Mouse (Mus musculus) induced T-regulatory cell, adult 2 months (primary cell): ENCODE data around the gene Slc35a2.

Experiments used
- DNase-seq: peaks from one replicate; pipeline ENCODE4 v3.0.0-alpha.2; 2012; ENCODE audit warnings: low read depth

Gene Slc35a2

GRCm38 (mm10) chrX:7883841-7884567 is at the start of gene Slc35a2:
Gene Slc35a2, plus strand, starts transcription at chrX:7884028.
- peak; percentile 84 for DNase-seq

GRCm38 (mm10) chrX:7837146-7837545 is 46.7 kb upstream of the Slc35a2 start:
- no peak for DNase-seq

GRCm38 (mm10) chrX:7840842-7841162 is 43.0 kb upstream of the Slc35a2 start:
- DNase-seq: no peak

- DNase-seq: peak; percentile 96
Observed at GRCm38 (mm10) chrX:7841163-7842162, 42.4 kb upstream of the Slc35a2 start, which contains the start of gene Otud5. Gene Otud5, plus strand, starts transcription at chrX:7841364.

- DNase-seq: peak; percentile 47
Observed at GRCm38 (mm10) chrX:7842318-7842717, 41.5 kb upstream of the Slc35a2 start.

GRCm38 (mm10) chrX:7847845-7848244 is 36.0 kb upstream of the Slc35a2 start:
- DNase-seq: no peak

GRCm38 (mm10) chrX:7854578-7854977 is 29.2 kb upstream of the Slc35a2 start:
- DNase-seq: peak; percentile 74

GRCm38 (mm10) chrX:7859191-7859753 is 24.6 kb upstream of the Slc35a2 start:
- DNase-seq: no peak

- DNase-seq: no peak
Observed at GRCm38 (mm10) chrX:7863181-7863580, 20.6 kb upstream of the Slc35a2 start.

- no peak for DNase-seq
Observed at GRCm38 (mm10) chrX:7864551-7864950, 19.3 kb upstream of the Slc35a2 start.

- DNase-seq: peak; percentile 73
Observed at GRCm38 (mm10) chrX:7865343-7865742, 18.5 kb upstream of the Slc35a2 start.

GRCm38 (mm10) chrX:7865786-7866185 is 18.0 kb upstream of the Slc35a2 start:
- peak; percentile 64 for DNase-seq

- no peak for DNase-seq
Observed at GRCm38 (mm10) chrX:7867141-7867540, 16.7 kb upstream of the Slc35a2 start.

- DNase-seq: no peak
Observed at GRCm38 (mm10) chrX:7868506-7868905, 15.3 kb upstream of the Slc35a2 start.

- DNase-seq: no peak
Observed at GRCm38 (mm10) chrX:7869826-7870225, 14.0 kb upstream of the Slc35a2 start.

- DNase-seq: peak; percentile 91
Observed at GRCm38 (mm10) chrX:7878007-7878419, 5.8 kb upstream of the Slc35a2 start, which contains the start of gene Pim2. Gene Pim2, plus strand, starts transcription at chrX:7878262.

- DNase-seq: peak; percentile 63
Observed at GRCm38 (mm10) chrX:7878495-7878894, 5.3 kb upstream of the Slc35a2 start.

GRCm38 (mm10) chrX:7879819-7880218 is 4.0 kb upstream of the Slc35a2 start:
- DNase-seq: peak; percentile 85

- peak; percentile 53 for DNase-seq
Observed at GRCm38 (mm10) chrX:7898211-7898610, 14.4 kb downstream of the Slc35a2 start.

- peak; percentile 94 for DNase-seq
Observed at GRCm38 (mm10) chrX:7898880-7899874, 15.3 kb downstream of the Slc35a2 start, which contains the start of the genes Pqbp1 and Timm17b. Gene Pqbp1, minus strand, starts transcription at chrX:7899269. Gene Timm17b, plus strand, starts transcription at chrX:7899357.

- DNase-seq: no peak
Observed at GRCm38 (mm10) chrX:7904441-7904840, 20.6 kb downstream of the Slc35a2 start.
